Comparison of ENCODE assay signal across 9 mouse cellular contexts in the genomic region with DNA sequence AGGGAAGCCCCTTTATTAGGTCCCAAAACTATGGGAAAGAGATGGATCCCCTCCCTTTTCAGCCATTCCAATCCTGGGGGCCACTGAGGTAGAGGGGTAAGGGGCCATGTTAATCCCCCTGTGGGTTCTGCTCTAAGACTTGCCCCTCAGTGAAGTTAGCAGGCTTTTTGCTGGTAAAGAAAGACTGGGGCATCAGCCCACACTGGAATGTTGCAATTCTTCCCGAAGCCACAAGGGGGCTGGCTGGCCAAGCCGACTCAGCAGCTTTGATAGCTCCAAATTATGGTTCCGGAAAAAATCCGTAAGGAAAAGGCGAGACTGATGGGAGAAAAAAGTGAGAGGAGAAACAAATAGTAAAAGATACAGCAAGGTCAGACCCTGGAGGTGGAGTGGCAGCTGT. TPM values are rescaled to one million over a fixed set of nuclear protein-coding genes. Genes with fewer than 3 reads are reported as not detected.
DNase-seq lines count a peak whose midpoint lies in the region; ATAC-seq and TF ChIP-seq lines count a peak whose summit lies in the region.
"Had no signal": no experiment of that assay in that cellular context is flagged by ENCODE, and none has a peak within 500 bp of the region (broad histone marks: within the 10 kb centered on the region; RNA-seq: fewer than 3 reads in every experiment).

No protein-coding gene starts in this region.

- H3K27ac ChIP-seq in heart, embryonic 12.5 days (ENCODE audit: poor library complexity, severe bottlenecking): no peak overlapping the region
- no peak overlapping the region for H3K27ac ChIP-seq in ES-E14 (ENCODE audit: insufficient read depth, low read depth, low read length, poor library complexity, severe bottlenecking)
- no peak overlapping the region for H3K27ac ChIP-seq in spleen, adult 2 months (ENCODE audit: insufficient read depth, low read length)
- H3K27ac ChIP-seq: stomach, embryonic 15.5 days had no signal

- no peak overlapping the region for H3K4me3 ChIP-seq in heart, embryonic 12.5 days
- no peak overlapping the region for H3K4me3 ChIP-seq in ES-E14 (ENCODE audit: insufficient read depth in 1 of 2, low read depth in 1 of 2, low read length in 2 of 2, poor library complexity in 1 of 2, severe bottlenecking in 1 of 2)
- H3K4me3 ChIP-seq in spleen, adult 2 months (ENCODE audit: extremely low read depth, insufficient read depth, insufficient read length): no peak overlapping the region
- H3K4me3 ChIP-seq: stomach, embryonic 15.5 days had no signal

- DNase-seq in heart, adult 11 months: peak; percentile 95
- no peak for DNase-seq in ES-E14 (ENCODE audit: low read depth, low spot score)
- peak; percentile 72 to 85 for DNase-seq in cerebellum, postnatal 25 days
- DNase-seq in gastrocnemius, postnatal 10 days: peak; percentile 77
- DNase-seq in kidney, postnatal 25 days: peak; percentile 72 to 76
- DNase-seq in lung, postnatal 14 days: peak; percentile 74
- peak in 1 of 2 experiments; percentile 33 for DNase-seq in spleen, adult 2 months (ENCODE audit: low read depth in 1 of 2, low spot score in 2 of 2)

- H3K27me3 ChIP-seq in heart, embryonic 12.5 days (replicated peaks): no peaks in the 10 kb centered on the region
- no peaks in the 10 kb centered on the region for H3K27me3 ChIP-seq in spleen, adult 2 months (ENCODE audit: control insufficient read depth, insufficient read depth, low read length)
- H3K27me3 ChIP-seq: stomach, embryonic 15.5 days had no signal

- no peaks in the 10 kb centered on the region for H3K9me3 ChIP-seq in heart, embryonic 12.5 days (replicated peaks)
- no peaks in the 10 kb centered on the region for H3K9me3 ChIP-seq in ES-E14 (ENCODE audit: control insufficient read depth, insufficient read depth, low read depth, low read length)
- H3K9me3 ChIP-seq: stomach, embryonic 15.5 days had no signal

- in situ Hi-C loops in ES-E14 (cut with MboI; ENCODE audit: low sequenced_read_pairs in 2 of 2, unreplicated experiment in 2 of 2): no loop called here

- H3K4me1 ChIP-seq in heart, embryonic 12.5 days (replicated peaks): peaks cover 14% of the 10 kb centered on the region
- H3K4me1 ChIP-seq in ES-E14 (ENCODE audit: control insufficient read depth in 2 of 2, insufficient read depth in 2 of 2, low read length in 2 of 2, poor library complexity in 1 of 2): peaks cover 0 to 2% of the 10 kb centered on the region in 2 experiments; a peak in 1 of 4 replicates
- H3K4me1 ChIP-seq in spleen, adult 2 months (ENCODE audit: control insufficient read depth, insufficient read depth, insufficient read length): no peaks in the 10 kb centered on the region
- H3K4me1 ChIP-seq: stomach, embryonic 15.5 days had no signal

- no peak overlapping the region for H3K4me2 ChIP-seq in heart, embryonic 12.5 days
- H3K4me2 ChIP-seq: stomach, embryonic 15.5 days had no signal

- peaks cover 92% of the 10 kb centered on the region for H3K36me3 ChIP-seq in heart, embryonic 12.5 days
- H3K36me3 ChIP-seq in ES-E14 (ENCODE audit: control insufficient read depth, insufficient read depth, low read length, poor library complexity, severe bottlenecking): peaks cover 23% of the 10 kb centered on the region; the same call in 1 of the 2 replicates
- peaks cover 52% of the 10 kb centered on the region for H3K36me3 ChIP-seq in spleen, adult 2 months (ENCODE audit: control insufficient read depth, insufficient read depth, low read length)

- H3K9ac ChIP-seq in heart, embryonic 12.5 days: no peak overlapping the region
- no peak overlapping the region for H3K9ac ChIP-seq in ES-E14 (ENCODE audit: insufficient read depth, low read depth, low read length, poor library complexity, severe bottlenecking)
- H3K9ac ChIP-seq: stomach, embryonic 15.5 days had no signal

- TF ChIP-seq POLR2A in spleen, adult 2 months (IDR thresholded peaks at IDR 0.05; ENCODE audit: low read depth, low read length): no peak

- WGBS in heart, embryonic 12.5 days: 25% methylated on average over 5 of the region's 5 CpGs
- WGBS in spleen, adult 2 months: 31% methylated on average over 5 of the region's 5 CpGs

- ATAC-seq in heart, embryonic 12.5 days (ENCODE audit: insufficient number of reproducible peaks, low FRiP score): no peak

- TF ChIP-seq CTCF in spleen, adult 2 months (IDR thresholded peaks at IDR 0.05; ENCODE audit: extremely low read depth, insufficient read depth, insufficient read length, insufficient replicate concordance): peak; percentile 77; the same call in 1 of the 2 replicates

TF ChIP-seq in ES-E14, 5 proteins besides CTCF, POLR2A, EP300 and RAD21:
- TF ChIP-seq MAFK (IDR thresholded peaks at IDR 0.05; ENCODE audit: insufficient read depth, low read depth, low read length) (peak; percentile 97), CHD2 (IDR thresholded peaks at IDR 0.05; ENCODE audit: low read depth, low read length) (no peak)

RNA-seq across cellular contexts. Expression of a gene that starts 10.3 kb away (rescaled TPM):
- 17.9 and 18.8 TPM in 2 replicates for polyA plus RNA-seq in heart, embryonic 12.5 days (2016; fragmentation: Nextera tagmentation; extraction: Ambion mirVana)
- total RNA-seq in ES-E14 (2012; rRNA removed): 12.1 and 19.1 TPM in 2 replicates
- 10 to 100 TPM; 13.1 to 15.3 TPM for total RNA-seq in gastrocnemius, postnatal 10 days (2021)
- 41.6 and 43.2 TPM in 2 replicates for polyA plus RNA-seq in spleen, adult 2 months (2012; rRNA removed)

RNA-seq across cellular contexts. Expression of a gene that starts 16.7 kb away (rescaled TPM):
- polyA plus RNA-seq in heart, embryonic 12.5 days (2016; fragmentation: Nextera tagmentation; extraction: Ambion mirVana): 32.4 and 34.0 TPM in 2 replicates
- 33.2 and 33.9 TPM in 2 replicates for total RNA-seq in ES-E14 (2012; rRNA removed)
- 10 to 100 TPM; 46.8 to 62.9 TPM for total RNA-seq in gastrocnemius, postnatal 10 days (2021)
- polyA plus RNA-seq in spleen, adult 2 months (2012; rRNA removed): 177 and 225 TPM in 2 replicates

RNA-seq across cellular contexts. Expression of a gene that starts 21.2 kb away (rescaled TPM):
- polyA plus RNA-seq in heart, embryonic 12.5 days (2016; fragmentation: Nextera tagmentation; extraction: Ambion mirVana): 232 and 236 TPM in 2 replicates
- total RNA-seq in ES-E14 (2012; rRNA removed): 136 and 137 TPM in 2 replicates
- 100 to 1,000 TPM; 100 to 112 TPM for total RNA-seq in gastrocnemius, postnatal 10 days (2021)
- polyA plus RNA-seq in spleen, adult 2 months (2012; rRNA removed): 12.6 and 15.5 TPM in 2 replicates

RNA-seq across cellular contexts. Expression of a gene that starts 29.3 kb away (rescaled TPM):
- polyA plus RNA-seq in heart, embryonic 12.5 days (2016; fragmentation: Nextera tagmentation; extraction: Ambion mirVana): 20.4 and 21.2 TPM in 2 replicates
- 5.0 and 6.1 TPM in 2 replicates for total RNA-seq in ES-E14 (2012; rRNA removed)
- 10 to 100 TPM in 1 of 2 experiments, 1 to 10 TPM in 1; 9.5 to 11.5 TPM for total RNA-seq in gastrocnemius, postnatal 10 days (2021)
- polyA plus RNA-seq in spleen, adult 2 months (2012; rRNA removed): 10.5 and 20.8 TPM in 2 replicates

RNA-seq across cellular contexts. Expression of a gene that starts 49.9 kb away (rescaled TPM):
- polyA plus RNA-seq in heart, embryonic 12.5 days (2016; fragmentation: Nextera tagmentation; extraction: Ambion mirVana): 93.4 and 97.4 TPM in 2 replicates
- 104 TPM in 2 replicates for total RNA-seq in ES-E14 (2012; rRNA removed)
- 10 to 100 TPM; 60.5 to 72.0 TPM for total RNA-seq in gastrocnemius, postnatal 10 days (2021)
- 181 and 239 TPM in 2 replicates for polyA plus RNA-seq in spleen, adult 2 months (2012; rRNA removed)
